Mouse (Mus musculus) small intestine, adult 2 months (tissue): ENCODE data around the gene Galnt4.

ENCODE experiments used
- CTCF ChIP-seq: fragments of 200-500 bp; IDR thresholded peaks from 2 replicates; pipeline ENCODE4 v1.5.1; 2012; ENCODE audit warnings: low read depth, mild to moderate bottlenecking, control low read depth, inconsistent platforms, low read length, moderate library complexity, mixed read lengths; ENCODE audit not compliant: insufficient replicate concordance, insufficient read length; ENCODE audit errors: extremely low read depth
- POLR2A ChIP-seq: fragments of 200-500 bp; IDR thresholded peaks from 2 replicates; pipeline ENCODE4 v1.6.1; 2012; ENCODE audit warnings: low read depth, mild to moderate bottlenecking, control low read depth, inconsistent platforms, low read length, moderate library complexity

GRCm38 (mm10) chr10:99089906-99090305 is 18.1 kb upstream of the Galnt4 start:
- TF ChIP-seq CTCF: no peak
- TF ChIP-seq POLR2A: no peak
